Mouse (Mus musculus): Measurements from ENCODE around the gene Slc4a1. TPM values are rescaled to one million over a fixed set of nuclear protein-coding genes. Genes with fewer than 3 reads are reported as not detected.

Gene Slc4a1
- polyA plus RNA-seq, 1 experiment from 2014 or later, result 20.2 TPM

- Histone ChIP-seq H3K9me3 (replicated peaks) (no peaks in the 10 kb centered on the region), H3K36me3 (no peaks in the 10 kb centered on the region), H3K4me1 (replicated peaks) (no peaks in the 10 kb centered on the region), H3K4me3 (no peak overlapping the region), H3K27ac (no peak overlapping the region), H3K9ac (no peak overlapping the region), H3K27me3 (peaks cover 22% of the 10 kb centered on the region), H3K4me2 (no peak overlapping the region)
- 84% methylated on average over 7 of the region's 7 CpGs for WGBS
- ATAC-seq (replicated peaks; ENCODE audit: insufficient number of reproducible peaks, insufficient read depth, low FRiP score, low read depth), result no peak
Measured at GRCm38 (mm10) chr11:102348101-102348585, 17.9 kb downstream of the Slc4a1 start.

- Histone ChIP-seq H3K9me3 (replicated peaks) (no peaks in the 10 kb centered on the region), H3K9ac (no peak overlapping the region), H3K27me3 (peaks cover 18% of the 10 kb centered on the region; the same call in 1 of the 2 replicates), H3K4me1 (replicated peaks) (no peaks in the 10 kb centered on the region), H3K4me3 (no peak overlapping the region), H3K4me2 (no peak overlapping the region), H3K36me3 (no peaks in the 10 kb centered on the region), H3K27ac (no peak overlapping the region)
- no peak for ATAC-seq (replicated peaks; ENCODE audit: insufficient number of reproducible peaks, insufficient read depth, low FRiP score, low read depth)
- WGBS, result 70% methylated on average over 5 of the region's 5 CpGs
Measured at GRCm38 (mm10) chr11:102347683-102348082, 18.3 kb downstream of the Slc4a1 start.

- H3K27me3 ChIP-seq, result peaks cover 11% of the 10 kb centered on the region; the same call in 1 of the 2 replicates
- no peak for ATAC-seq (replicated peaks; ENCODE audit: insufficient number of reproducible peaks, insufficient read depth, low FRiP score, low read depth)
Measured at GRCm38 (mm10) chr11:102346926-102347325, 19.1 kb downstream of the Slc4a1 start.

GRCm38 (mm10) chr11:102344458-102344857 lies 21.5 kb downstream of the Slc4a1 start:
- no peak overlapping the region for H3K4me3 ChIP-seq

More at GRCm38 (mm10) chr11:102346926-102347325, 19.1 kb downstream of the Slc4a1 start:
- Histone ChIP-seq H3K4me1 (replicated peaks) (no peaks in the 10 kb centered on the region), H3K27ac (no peak overlapping the region), H3K4me2 (no peak overlapping the region), H3K36me3 (no peaks in the 10 kb centered on the region), H3K9me3 (replicated peaks) (no peaks in the 10 kb centered on the region), H3K9ac (no peak overlapping the region), H3K4me3 (no peak overlapping the region)
- 68% methylated on average over 5 of the region's 5 CpGs for WGBS

GRCm38 (mm10) chr11:102342742-102343141 lies 23.3 kb downstream of the Slc4a1 start:
- Histone ChIP-seq H3K9me3 (replicated peaks) (no peaks in the 10 kb centered on the region), H3K36me3 (no peaks in the 10 kb centered on the region), H3K4me3 (no peak overlapping the region), H3K27me3 (no peaks in the 10 kb centered on the region), H3K4me1 (replicated peaks) (peaks cover 15% of the 10 kb centered on the region), H3K9ac (no peak overlapping the region), H3K27ac (no peak overlapping the region), H3K4me2 (no peak overlapping the region)
- 66% methylated on average over 12 of the region's 12 CpGs for WGBS
- ATAC-seq (replicated peaks; ENCODE audit: insufficient number of reproducible peaks, insufficient read depth, low FRiP score, low read depth), result no peak

More at GRCm38 (mm10) chr11:102344458-102344857, 21.5 kb downstream of the Slc4a1 start:
- Histone ChIP-seq H3K27ac (no peak overlapping the region), H3K4me2 (no peak overlapping the region), H3K9me3 (replicated peaks) (no peaks in the 10 kb centered on the region), H3K4me1 (replicated peaks) (peaks cover under 1% of the 10 kb centered on the region; the same call in 1 of the 2 replicates), H3K36me3 (no peaks in the 10 kb centered on the region), H3K27me3 (no peaks in the 10 kb centered on the region), H3K9ac (no peak overlapping the region)
- no peak for ATAC-seq (replicated peaks; ENCODE audit: insufficient number of reproducible peaks, insufficient read depth, low FRiP score, low read depth)
- 81% methylated on average over 3 of the region's 3 CpGs for WGBS

- 89% methylated on average over 4 of the region's 4 CpGs for WGBS
- H3K4me1 ChIP-seq (replicated peaks), result peaks cover 15% of the 10 kb centered on the region
- no peak for ATAC-seq (replicated peaks; ENCODE audit: insufficient number of reproducible peaks, insufficient read depth, low FRiP score, low read depth)
- no peak overlapping the region for H3K27ac ChIP-seq
- H3K27me3 ChIP-seq, result no peaks in the 10 kb centered on the region
- no peak overlapping the region for H3K4me3 ChIP-seq
- H3K4me2 ChIP-seq, result no peak overlapping the region
- H3K9me3 ChIP-seq (replicated peaks), result no peaks in the 10 kb centered on the region
- H3K9ac ChIP-seq, result no peak overlapping the region
- H3K36me3 ChIP-seq, result no peaks in the 10 kb centered on the region
Measured at GRCm38 (mm10) chr11:102341101-102341500, 24.9 kb downstream of the Slc4a1 start.

- Histone ChIP-seq H3K9me3 (replicated peaks) (no peaks in the 10 kb centered on the region), H3K4me3 (no peak overlapping the region), H3K4me1 (replicated peaks) (peaks cover 21% of the 10 kb centered on the region), H3K36me3 (no peaks in the 10 kb centered on the region), H3K9ac (no peak overlapping the region), H3K27me3 (no peaks in the 10 kb centered on the region), H3K27ac (no peak overlapping the region), H3K4me2 (no peak overlapping the region)
- 62% methylated on average over 4 of the region's 4 CpGs for WGBS
- no peak for ATAC-seq (replicated peaks; ENCODE audit: insufficient number of reproducible peaks, insufficient read depth, low FRiP score, low read depth)
Measured at GRCm38 (mm10) chr11:102339624-102340023, 26.4 kb downstream of the Slc4a1 start.

GRCm38 (mm10) chr11:102339195-102339594 lies 26.8 kb downstream of the Slc4a1 start:
- ATAC-seq (replicated peaks; ENCODE audit: insufficient number of reproducible peaks, insufficient read depth, low FRiP score, low read depth), result 0 out of 2 replicates have a peak, but pooled peaks have one; percentile 31
- peak overlapping the region; percentile 66 for H3K27ac ChIP-seq
- no peaks in the 10 kb centered on the region for H3K27me3 ChIP-seq
- no peaks in the 10 kb centered on the region for H3K36me3 ChIP-seq
- no peak overlapping the region for H3K9ac ChIP-seq
- H3K4me2 ChIP-seq, result no peak overlapping the region
- H3K4me3 ChIP-seq, result no peak overlapping the region
- WGBS, result 68% methylated on average over 11 of the region's 11 CpGs
- H3K4me1 ChIP-seq (replicated peaks), result peaks cover 21% of the 10 kb centered on the region
- no peaks in the 10 kb centered on the region for H3K9me3 ChIP-seq (replicated peaks)

GRCm38 (mm10) chr11:102338561-102338960 lies 27.4 kb downstream of the Slc4a1 start:
- H3K27ac ChIP-seq, result peak overlapping the region; percentile 66
- H3K9me3 ChIP-seq (replicated peaks), result no peaks in the 10 kb centered on the region
- no peaks in the 10 kb centered on the region for H3K36me3 ChIP-seq
- H3K4me1 ChIP-seq (replicated peaks), result peaks cover 21% of the 10 kb centered on the region
- H3K27me3 ChIP-seq, result no peaks in the 10 kb centered on the region
- no peak overlapping the region for H3K4me3 ChIP-seq
- 12% methylated on average over 3 of the region's 3 CpGs for WGBS
- H3K9ac ChIP-seq, result no peak overlapping the region
- no peak overlapping the region for H3K4me2 ChIP-seq
- peak; percentile 85 for ATAC-seq (replicated peaks; ENCODE audit: insufficient number of reproducible peaks, insufficient read depth, low FRiP score, low read depth)

GRCm38 (mm10) chr11:102337921-102338320 lies 28.1 kb downstream of the Slc4a1 start:
- no peak overlapping the region for H3K9ac ChIP-seq
- no peak for ATAC-seq (replicated peaks; ENCODE audit: insufficient number of reproducible peaks, insufficient read depth, low FRiP score, low read depth)
- no peak overlapping the region for H3K27ac ChIP-seq
- H3K4me2 ChIP-seq, result no peak overlapping the region
- peaks cover 21% of the 10 kb centered on the region for H3K4me1 ChIP-seq (replicated peaks)
- H3K27me3 ChIP-seq, result no peaks in the 10 kb centered on the region
- H3K36me3 ChIP-seq, result no peaks in the 10 kb centered on the region
- H3K9me3 ChIP-seq (replicated peaks), result no peaks in the 10 kb centered on the region
- H3K4me3 ChIP-seq, result no peak overlapping the region
- WGBS, result 71% methylated on average over 1 of the region's 1 CpGs

GRCm38 (mm10) chr11:102336191-102336590 lies 29.8 kb downstream of the Slc4a1 start:
- Histone ChIP-seq H3K9ac (no peak overlapping the region), H3K36me3 (no peaks in the 10 kb centered on the region), H3K4me2 (no peak overlapping the region), H3K27ac (no peak overlapping the region), H3K9me3 (replicated peaks) (no peaks in the 10 kb centered on the region), H3K4me3 (no peak overlapping the region), H3K27me3 (no peaks in the 10 kb centered on the region), H3K4me1 (replicated peaks) (peaks cover 21% of the 10 kb centered on the region)
- WGBS, result 69% methylated on average over 1 of the region's 1 CpGs
- no peak for ATAC-seq (replicated peaks; ENCODE audit: insufficient number of reproducible peaks, insufficient read depth, low FRiP score, low read depth)

- Histone ChIP-seq H3K36me3 (no peaks in the 10 kb centered on the region), H3K9me3 (replicated peaks) (no peaks in the 10 kb centered on the region), H3K9ac (no peak overlapping the region), H3K4me2 (peak overlapping the region; percentile 2; the same call in 1 of the 2 replicates), H3K4me1 (replicated peaks) (peaks cover 21% of the 10 kb centered on the region), H3K27me3 (no peaks in the 10 kb centered on the region), H3K27ac (peak overlapping the region; percentile 56), H3K4me3 (no peak overlapping the region)
- WGBS, result 34% methylated on average over 9 of the region's 9 CpGs
- ATAC-seq (replicated peaks; ENCODE audit: insufficient number of reproducible peaks, insufficient read depth, low FRiP score, low read depth), result no peak
Measured at GRCm38 (mm10) chr11:102334973-102335700, 30.9 kb downstream of the Slc4a1 start.
